Comparison of ENCODE assay signal across 30 mouse cellular contexts in genomic region chr4:124670232-124670631, GRCm38 (mm10). TPM values are rescaled to one million over a fixed set of nuclear protein-coding genes. Genes with fewer than 3 reads are reported as not detected.
DNase-seq lines count a peak whose midpoint lies in the region; ATAC-seq and TF ChIP-seq lines count a peak whose summit lies in the region.
"Had no signal": no experiment of that assay in that cellular context is flagged by ENCODE, and none has a peak within 500 bp of the region (broad histone marks: within the 10 kb centered on the region; RNA-seq: fewer than 3 reads in every experiment).

No protein-coding gene starts in this region.

- no peak overlapping the region for H3K4me2 ChIP-seq in kidney, embryonic 16.5 days (replicated peaks; ENCODE audit: low read depth, low read length)
- H3K4me2 ChIP-seq: embryonic facial prominence, embryonic 15.5 days; heart, embryonic 11.5 days; hindbrain, embryonic 15.5 days; limb, embryonic 13.5 days; lung, embryonic 14.5 days; midbrain, embryonic 15.5 days had no signal

- no peaks in the 10 kb centered on the region for H3K27me3 ChIP-seq in kidney, adult 2 months (replicated peaks; ENCODE audit: control insufficient read depth, insufficient read depth, low read length)
- H3K27me3 ChIP-seq in kidney, embryonic 16.5 days (ENCODE audit: insufficient read depth, low read length), result peaks cover 66% of the 10 kb centered on the region
- H3K27me3 ChIP-seq: midbrain, embryonic 15.5 days had no signal

- H3K9ac ChIP-seq in kidney, embryonic 16.5 days (replicated peaks; ENCODE audit: low read length), result no peak overlapping the region
- H3K9ac ChIP-seq: embryonic facial prominence, embryonic 15.5 days; hindbrain, embryonic 15.5 days; limb, embryonic 13.5 days; liver, embryonic 14.5 days; lung, embryonic 14.5 days; midbrain, embryonic 15.5 days had no signal

- no peak for TF ChIP-seq POLR2A in kidney, adult 2 months (IDR thresholded peaks at IDR 0.05; ENCODE audit: low read depth, low read length)

- intact Hi-C loops in left cerebral cortex, postnatal 10 days (cut with DNase I), result loop anchor here (5.0 kb wide), 2 partner anchors 443 to 713 kb away; no protein-coding TSS in a partner anchor

- H3K9me3 ChIP-seq in kidney, embryonic 16.5 days (ENCODE audit: low read length), result no peaks in the 10 kb centered on the region
- H3K9me3 ChIP-seq: embryonic facial prominence, embryonic 15.5 days; hindbrain, embryonic 15.5 days; limb, embryonic 13.5 days; midbrain, embryonic 15.5 days had no signal

- no peaks in the 10 kb centered on the region for H3K4me1 ChIP-seq in kidney, adult 2 months (ENCODE audit: control insufficient read depth, insufficient read depth, low read length)
- peaks cover 15% of the 10 kb centered on the region for H3K4me1 ChIP-seq in kidney, embryonic 16.5 days (ENCODE audit: insufficient read depth, low read length)

- H3K4me3 ChIP-seq in kidney, adult 2 months (ENCODE audit: insufficient read depth, low read depth, low read length), result no peak overlapping the region
- H3K4me3 ChIP-seq in kidney, embryonic 16.5 days (ENCODE audit: low read length), result no peak overlapping the region
- H3K4me3 ChIP-seq: embryonic facial prominence, embryonic 15.5 days; hindbrain, embryonic 15.5 days; layer of hippocampus, adult 2 months; limb, embryonic 13.5 days; midbrain, embryonic 15.5 days; myocyte had no signal

- no peaks in the 10 kb centered on the region for H3K36me3 ChIP-seq in kidney, adult 2 months (ENCODE audit: control insufficient read depth, insufficient read depth, low read length)
- H3K36me3 ChIP-seq in kidney, embryonic 16.5 days (ENCODE audit: insufficient read depth, low read length), result no peaks in the 10 kb centered on the region
- H3K36me3 ChIP-seq: embryonic facial prominence, embryonic 15.5 days; hindbrain, embryonic 15.5 days; limb, embryonic 13.5 days; midbrain, embryonic 15.5 days had no signal

- 41% methylated on average over 8 of the region's 8 CpGs for WGBS in kidney, adult 2 months
- 66% methylated on average over 8 of the region's 8 CpGs for WGBS in kidney, embryonic 16.5 days

- H3K27ac ChIP-seq in kidney, adult 2 months (ENCODE audit: insufficient read depth, low read depth, low read length), result no peak overlapping the region
- no peak overlapping the region for H3K27ac ChIP-seq in kidney, embryonic 16.5 days (ENCODE audit: low read length)
- H3K27ac ChIP-seq: embryonic facial prominence, embryonic 15.5 days; hindbrain, embryonic 15.5 days; layer of hippocampus, adult 2 months; limb, embryonic 13.5 days; liver, embryonic 14.5 days; midbrain, embryonic 15.5 days had no signal

- peak; percentile 73 for DNase-seq in kidney, adult 2 months
- DNase-seq in retina, postnatal 1 day, result peak; percentile 50
- no peak for DNase-seq in retina, embryonic 14.5 days (ENCODE audit: low spot score)
- DNase-seq in kidney, postnatal 10 days, result peak; percentile 51
- no peak for DNase-seq in MN1 (ENCODE audit: low spot score)
- no peak for DNase-seq in left cerebral cortex, postnatal 10 days (ENCODE audit: extremely low spot score in 1 of 2, low spot score in 2 of 2)
- DNase-seq: adrenal gland, postnatal 25 days; gastrocnemius, postnatal 14 days; heart, adult 11 months; layer of hippocampus, postnatal 36 days; lung, embryonic 14.5 days; lung, postnatal 36 days; right cerebral cortex, postnatal 25 days; spleen, adult 18-20 months had no signal

- no peak for TF ChIP-seq CTCF in kidney, adult 2 months (conservative IDR thresholded peaks at IDR 0.05; ENCODE audit: insufficient read depth, insufficient read length, low read depth, low read length)

- no peak for ATAC-seq in kidney, embryonic 16.5 days (ENCODE audit: low FRiP score, low TSS enrichment)
- ATAC-seq: forebrain, embryonic 16.5 days; midbrain, embryonic 15.5 days had no signal

RNA-seq across cellular contexts. Expression of gene Pou3f1, which starts 13.6 kb away (rescaled TPM):
- 0.02 and 0.04 TPM in 2 replicates for polyA plus RNA-seq in kidney, adult 2 months (2012; rRNA removed)
- polyA plus RNA-seq in kidney, embryonic 16.5 days (2015; fragmentation: Nextera tagmentation; extraction: Ambion mirVana), result 0.37 and 0.40 TPM in 2 replicates
- total RNA-seq in left cerebral cortex, postnatal 10 days (2021), result 10 to 100 TPM; 31.3 to 33.5 TPM
- total RNA-seq: adrenal gland, postnatal 25 days; hematopoietic stem cell, adult 5-6 weeks had no signal

RNA-seq across cellular contexts. Expression of gene Utp11, which starts 23.2 kb away (rescaled TPM):
- polyA plus RNA-seq in kidney, adult 2 months (2012; rRNA removed), result 6.4 and 7.9 TPM in 2 replicates
- 65.4 and 72.5 TPM in 2 replicates for polyA plus RNA-seq in kidney, embryonic 16.5 days (2015; fragmentation: Nextera tagmentation; extraction: Ambion mirVana)
- 10 to 100 TPM; 15.2 to 15.8 TPM for total RNA-seq in left cerebral cortex, postnatal 10 days (2021)

RNA-seq across cellular contexts. Expression of gene Fhl3, which starts 30.3 kb away (rescaled TPM):
- 8.5 and 10.8 TPM in 2 replicates for polyA plus RNA-seq in kidney, adult 2 months (2012; rRNA removed)
- 6.6 and 8.1 TPM in 2 replicates for polyA plus RNA-seq in kidney, embryonic 16.5 days (2015; fragmentation: Nextera tagmentation; extraction: Ambion mirVana)
- total RNA-seq in left cerebral cortex, postnatal 10 days (2021), result 1 to 10 TPM; 3.8 to 4.5 TPM

RNA-seq across cellular contexts. Expression of gene Sf3a3, which starts 44.3 kb away (rescaled TPM):
- 11.1 and 14.5 TPM in 2 replicates for polyA plus RNA-seq in kidney, adult 2 months (2012; rRNA removed)
- polyA plus RNA-seq in kidney, embryonic 16.5 days (2015; fragmentation: Nextera tagmentation; extraction: Ambion mirVana), result 162 and 169 TPM in 2 replicates
- 10 to 100 TPM; 36.3 to 36.6 TPM for total RNA-seq in left cerebral cortex, postnatal 10 days (2021)

RNA-seq across cellular contexts. Expression of gene 3100002H09Rik, which starts 59.6 kb away (rescaled TPM):
- not detected in 2 replicates for polyA plus RNA-seq in kidney, adult 2 months (2012; rRNA removed)
- polyA plus RNA-seq in kidney, embryonic 16.5 days (2015; fragmentation: Nextera tagmentation; extraction: Ambion mirVana), result 0.19 TPM in 1 of 2 replicates, not detected in the other
- total RNA-seq in left cerebral cortex, postnatal 10 days (2021), result under 1 TPM; 0.54 to 0.71 TPM
- total RNA-seq: adrenal gland, postnatal 25 days; gastrocnemius, postnatal 14 days; hematopoietic stem cell, adult 5-6 weeks; megakaryocyte-erythroid progenitor cell, adult 5-6 weeks had no signal
- polyA plus RNA-seq: C2C12; heart, embryonic 11.5 days; heart, postnatal 0 days; intestine, embryonic 14.5 days; liver, embryonic 14.5 days; lung, embryonic 14.5 days; myocyte; thymus, postnatal 0 days had no signal

Comparison
In these comparisons a context has a peak if more than half of its experiments do, and no peak if none do; other contexts are left out.
1. DNase-seq: peak in kidney, adult 2 months (single experiment), retina, postnatal 1 day (single experiment) and kidney, postnatal 10 days (single experiment); none in retina, embryonic 14.5 days (single experiment), MN1 (single experiment) and left cerebral cortex, postnatal 10 days (0 of 2).